Mouse (Mus musculus) hindbrain, embryonic 14.5 days (tissue): Measurements from ENCODE around the gene Desi1. TPM values are rescaled to one million over a fixed set of nuclear protein-coding genes. Genes with fewer than 3 reads are reported as not detected.

Source experiments
- ATAC-seq: fragments of 200-750 bp; cut with Nextera tagmentation; 2 replicates; pipeline ENCODE4 v1.8.0; 2017; ENCODE audit warnings: moderate number of reproducible peaks, mild to moderate bottlenecking, moderate TSS enrichment, moderate library complexity; ENCODE audit not compliant: low FRiP score
- DNase-seq: peaks from one replicate; pipeline ENCODE4 v3.0.0-alpha.2; 2015; ENCODE audit warnings: low spot score
- H3K27ac ChIP-seq: fragments of 300-500 bp; sonication (generic); 2 replicates; pipeline ENCODE4 v1.5.1; 2014; ENCODE audit warnings: mild to moderate bottlenecking, moderate library complexity
- H3K27me3 ChIP-seq: fragments of 300-500 bp; sonication (generic); 2 replicates; pipeline ENCODE4 v1.6.1; 2014; ENCODE audit warnings: mild to moderate bottlenecking, low read length, mixed read lengths; ENCODE audit not compliant: control insufficient read depth, insufficient read depth
- H3K36me3 ChIP-seq: fragments of 300-500 bp; sonication (generic); replicated peaks from 2 replicates; pipeline ENCODE4 v1.6.1; 2014; ENCODE audit not compliant: control insufficient read depth, insufficient read depth
- H3K4me1 ChIP-seq: fragments of 300-500 bp; sonication (generic); replicated peaks from 2 replicates; pipeline ENCODE4 v1.6.1; 2014; ENCODE audit warnings: antibody characterized with exemption, low read length, mixed read lengths; ENCODE audit not compliant: control insufficient read depth, insufficient read depth
- H3K4me2 ChIP-seq: fragments of 300-500 bp; sonication (generic); replicated peaks from 2 replicates; pipeline ENCODE4 v1.6.1; 2014; ENCODE audit warnings: mild to moderate bottlenecking, moderate library complexity
- H3K4me3 ChIP-seq: fragments of 300-500 bp; sonication (generic); replicated peaks from 2 replicates; pipeline ENCODE4 v1.5.1; 2014; ENCODE audit warnings: mild to moderate bottlenecking, low read length
- H3K9ac ChIP-seq: fragments of 300-500 bp; sonication (generic); 2 replicates; pipeline ENCODE4 v1.6.1; 2014
- H3K9me3 ChIP-seq: fragments of 300-500 bp; sonication (generic); 2 replicates; pipeline ENCODE4 v1.6.1; 2016; ENCODE audit warnings: low read length; ENCODE audit not compliant: control insufficient read depth
- WGBS: fragments of 180-500 bp; shearing (Covaris S2); extraction: QIAGEN DNeasy Blood & Tissue Kit; methylation state at CpG from one replicate; pipeline ENCODE4 v1.1.7; 2014; 5-methylcytosine and 5-hydroxymethylcytosine counted together
- polyA plus RNA-seq: library from polyadenylated mRNA; unstranded; fragments of >200 nt; fragmentation: Nextera tagmentation; extraction: Ambion mirVana; gene quantifications from 2 replicates; pipeline ENCODE4 v1.2.1, GENCODE M21; 2014

The Desi1 gene
- polyA plus RNA-seq, 1 experiment from 2014 or later = 53.2 TPM

GRCm38 (mm10) chr15:82011947-82012346 lies 21.7 kb downstream of the Desi1 start:
- Histone ChIP-seq H3K4me1 (peaks cover 18% of the 10 kb centered on the region; the same call in 1 of the 2 replicates), H3K27me3 (no peaks in the 10 kb centered on the region), H3K4me3 (no peak overlapping the region), H3K36me3 (no peaks in the 10 kb centered on the region), H3K9me3 (no peaks in the 10 kb centered on the region), H3K4me2 (no peak overlapping the region), H3K27ac (no peak overlapping the region), H3K9ac (no peak overlapping the region)
- WGBS = 96% methylated on average over 6 of the region's 6 CpGs
- ATAC-seq (no peak), DNase-seq (no peak)

GRCm38 (mm10) chr15:82004257-82004656 lies 29.4 kb downstream of the Desi1 start:
- H3K4me1 ChIP-seq = no peaks in the 10 kb centered on the region
- peaks cover 45% of the 10 kb centered on the region for H3K36me3 ChIP-seq
- ATAC-seq = no peak
- DNase-seq = no peak
- no peak overlapping the region for H3K9ac ChIP-seq
- WGBS = 89% methylated on average over 8 of the region's 8 CpGs
- no peaks in the 10 kb centered on the region for H3K27me3 ChIP-seq
- no peak overlapping the region for H3K27ac ChIP-seq
- H3K4me2 ChIP-seq = no peak overlapping the region
- H3K9me3 ChIP-seq = no peaks in the 10 kb centered on the region
- no peak overlapping the region for H3K4me3 ChIP-seq

- DNase-seq (no peak), ATAC-seq (no peak)
- peaks cover 63% of the 10 kb centered on the region for H3K36me3 ChIP-seq
- no peaks in the 10 kb centered on the region for H3K9me3 ChIP-seq
- no peak overlapping the region for H3K9ac ChIP-seq
- H3K4me2 ChIP-seq = no peak overlapping the region
- no peak overlapping the region for H3K27ac ChIP-seq
- H3K4me1 ChIP-seq = no peaks in the 10 kb centered on the region; the same call in 1 of the 2 replicates
- no peak overlapping the region for H3K4me3 ChIP-seq
- 86% methylated on average over 6 of the region's 6 CpGs for WGBS
- H3K27me3 ChIP-seq = no peaks in the 10 kb centered on the region
Measured at GRCm38 (mm10) chr15:81993992-81994391, 39.7 kb downstream of the Desi1 start.

- Histone ChIP-seq H3K4me3 (no peak overlapping the region), H3K36me3 (peaks cover 29% of the 10 kb centered on the region), H3K9me3 (no peaks in the 10 kb centered on the region), H3K27ac (no peak overlapping the region), H3K4me1 (no peaks in the 10 kb centered on the region; the same call in 1 of the 2 replicates), H3K27me3 (no peaks in the 10 kb centered on the region), H3K4me2 (no peak overlapping the region), H3K9ac (no peak overlapping the region)
- no peak for DNase-seq
- 60% methylated on average over 7 of the region's 7 CpGs for WGBS
- ATAC-seq = no peak
Measured at GRCm38 (mm10) chr15:81990549-81990948, 43.1 kb downstream of the Desi1 start.

- Histone ChIP-seq H3K27me3 (no peaks in the 10 kb centered on the region), H3K4me2 (no peak overlapping the region), H3K27ac (peak overlapping the region; percentile 43; the same call in 1 of the 2 replicates), H3K9me3 (no peaks in the 10 kb centered on the region), H3K36me3 (peaks cover 19% of the 10 kb centered on the region), H3K4me1 (no peaks in the 10 kb centered on the region; the same call in 1 of the 2 replicates), H3K4me3 (no peak overlapping the region), H3K9ac (no peak overlapping the region)
- 43% methylated on average over 11 of the region's 11 CpGs for WGBS
- ATAC-seq (peak; percentile 66; the same call in 1 of the 2 replicates), DNase-seq (peak; percentile 91)
Measured at GRCm38 (mm10) chr15:81989371-81990062, 44.1 kb downstream of the Desi1 start.

GRCm38 (mm10) chr15:81987646-81988045 lies 46.0 kb downstream of the Desi1 start, which contains the start of gene Xrcc6:
Gene Xrcc6, plus strand, starts transcription at chr15:81987835.
- no peak within 1 kb of the TSS for H3K27ac ChIP-seq
- no peaks in the 10 kb centered on the region for H3K9me3 ChIP-seq
- no peaks in the 10 kb centered on the region; the same call in 1 of the 2 replicates for H3K4me1 ChIP-seq
- no peak for DNase-seq
- no peaks in the 10 kb centered on the region for H3K27me3 ChIP-seq
- H3K4me3 ChIP-seq = no peak within 1 kb of the TSS
- H3K9ac ChIP-seq = no peak within 1 kb of the TSS
- H3K4me2 ChIP-seq = no peak within 1 kb of the TSS
- WGBS = 85% methylated on average over 3 of the region's 3 CpGs
- no peak for ATAC-seq
- peaks cover 2% of the 10 kb centered on the region for H3K36me3 ChIP-seq

- Histone ChIP-seq H3K27me3 (no peaks in the 10 kb centered on the region), H3K4me3 (no peak overlapping the region), H3K36me3 (no peaks in the 10 kb centered on the region), H3K4me1 (no peaks in the 10 kb centered on the region; the same call in 1 of the 2 replicates), H3K4me2 (no peak overlapping the region), H3K9me3 (no peaks in the 10 kb centered on the region), H3K27ac (peak overlapping the region; percentile 20; the same call in 1 of the 2 replicates), H3K9ac (no peak overlapping the region)
- ATAC-seq = no peak
- WGBS = 51% methylated on average over 2 of the region's 2 CpGs
- DNase-seq = no peak
Measured at GRCm38 (mm10) chr15:81985267-81986161, 48.1 kb downstream of the Desi1 start.

GRCm38 (mm10) chr15:81982173-81982572 lies 51.5 kb downstream of the Desi1 start:
- no peak for ATAC-seq
- Histone ChIP-seq H3K9ac (no peak overlapping the region), H3K4me3 (no peak overlapping the region), H3K36me3 (no peaks in the 10 kb centered on the region), H3K4me2 (no peak overlapping the region), H3K4me1 (no peaks in the 10 kb centered on the region), H3K27ac (no peak overlapping the region), H3K27me3 (no peaks in the 10 kb centered on the region), H3K9me3 (no peaks in the 10 kb centered on the region)
- 49% methylated on average over 1 of the region's 1 CpGs for WGBS
- no peak for DNase-seq

GRCm38 (mm10) chr15:81980321-81980720 lies 53.3 kb downstream of the Desi1 start, which contains the start of gene 1700029P11Rik:
Gene 1700029P11Rik, plus strand, starts transcription at chr15:81980540.
- H3K36me3 ChIP-seq = no peaks in the 10 kb centered on the region
- WGBS = 96% methylated on average over 23 of the region's 23 CpGs
- H3K4me1 ChIP-seq = no peaks in the 10 kb centered on the region
- H3K4me3 ChIP-seq = no peak within 1 kb of the TSS
- no peak within 1 kb of the TSS for H3K9ac ChIP-seq
- H3K27ac ChIP-seq = no peak within 1 kb of the TSS
- no peaks in the 10 kb centered on the region for H3K9me3 ChIP-seq
- H3K27me3 ChIP-seq = no peaks in the 10 kb centered on the region
- no peak within 1 kb of the TSS for H3K4me2 ChIP-seq
- DNase-seq = no peak
- ATAC-seq = no peak
